Mouse (Mus musculus) midbrain, embryonic 15.5 days (tissue): ENCODE results near the gene Fau. TPM values are rescaled to one million over a fixed set of nuclear protein-coding genes. Genes with fewer than 3 reads are reported as not detected.

Experiments
- ATAC-seq: fragments of 200-750 bp; cut with Nextera tagmentation; replicated peaks from 2 replicates; pipeline ENCODE4 v1.8.0; 2017; ENCODE audit warnings: moderate TSS enrichment
- H3K27ac ChIP-seq: fragments of 300-500 bp; sonication (generic); 2 replicates; pipeline ENCODE4 v1.5.1; 2015; ENCODE audit warnings: mild to moderate bottlenecking, inconsistent platforms
- H3K27me3 ChIP-seq: fragments of 300-500 bp; sonication (generic); replicated peaks from 2 replicates; pipeline ENCODE4 v1.6.1; 2015; ENCODE audit warnings: inconsistent platforms
- H3K36me3 ChIP-seq: fragments of 300-500 bp; sonication (generic); replicated peaks from 2 replicates; pipeline ENCODE4 v1.6.1; 2015; ENCODE audit warnings: inconsistent platforms
- H3K4me1 ChIP-seq: fragments of 300-500 bp; sonication (generic); 2 replicates; pipeline ENCODE4 v1.6.1; 2015; ENCODE audit warnings: inconsistent platforms
- H3K4me2 ChIP-seq: fragments of 300-500 bp; sonication (generic); 2 replicates; pipeline ENCODE4 v1.6.1; 2015; ENCODE audit warnings: inconsistent platforms, mild to moderate bottlenecking, moderate library complexity
- H3K4me3 ChIP-seq: fragments of 300-500 bp; sonication (generic); 2 replicates; pipeline ENCODE4 v1.5.1; 2015; ENCODE audit warnings: mild to moderate bottlenecking, inconsistent platforms
- H3K9ac ChIP-seq: fragments of 300-500 bp; sonication (generic); 2 replicates; pipeline ENCODE4 v1.6.1; 2015; ENCODE audit warnings: mild to moderate bottlenecking, inconsistent platforms
- H3K9me3 ChIP-seq: fragments of 300-500 bp; sonication (generic); 2 replicates; pipeline ENCODE4 v1.6.1; 2016; ENCODE audit warnings: inconsistent platforms
- whole genome bisulfite sequencing: fragments of 180-500 bp; shearing (Covaris S2); methylation state at CpG from one replicate; pipeline ENCODE4 v1.1.7; 2015; ENCODE audit warnings: mixed read lengths; 5-methylcytosine and 5-hydroxymethylcytosine counted together
- polyA plus RNA-seq: library from polyadenylated mRNA; unstranded; fragments of >200 nt; fragmentation: Nextera tagmentation; extraction: Ambion mirVana; gene quantifications from 2 replicates; pipeline ENCODE4 v1.2.1, GENCODE M21; 2015

The Fau gene
- polyA plus RNA-seq, 1 experiment from 2014 or later, result 483 TPM

DNA sequence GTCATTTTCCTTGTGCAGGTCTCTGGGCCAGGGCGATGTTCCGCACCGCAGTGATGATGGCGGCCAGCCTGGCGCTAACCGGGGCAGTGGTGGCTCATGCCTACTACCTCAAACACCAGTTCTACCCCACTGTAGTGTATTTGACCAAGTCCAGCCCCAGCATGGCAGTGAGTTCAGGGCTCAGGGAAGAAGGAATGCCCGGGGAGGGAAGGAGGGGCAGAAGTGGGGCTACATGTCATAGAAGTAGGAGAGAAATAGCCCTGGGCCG, 9.8 kb upstream of the Fau start:
- H3K36me3 ChIP-seq, result peaks cover 46% of the 10 kb centered on the region
- H3K9ac ChIP-seq, result peak overlapping the region; percentile 79
- no peak overlapping the region for H3K27ac ChIP-seq
- 89% methylated on average over 8 of the region's 8 CpGs for WGBS
- no peaks in the 10 kb centered on the region for H3K27me3 ChIP-seq
- no peak for ATAC-seq
- H3K4me3 ChIP-seq, result peak overlapping the region; percentile 94
- H3K4me2 ChIP-seq, result peak overlapping the region; percentile 84
- no peaks in the 10 kb centered on the region for H3K9me3 ChIP-seq
- peaks cover 31% of the 10 kb centered on the region for H3K4me1 ChIP-seq

DNA sequence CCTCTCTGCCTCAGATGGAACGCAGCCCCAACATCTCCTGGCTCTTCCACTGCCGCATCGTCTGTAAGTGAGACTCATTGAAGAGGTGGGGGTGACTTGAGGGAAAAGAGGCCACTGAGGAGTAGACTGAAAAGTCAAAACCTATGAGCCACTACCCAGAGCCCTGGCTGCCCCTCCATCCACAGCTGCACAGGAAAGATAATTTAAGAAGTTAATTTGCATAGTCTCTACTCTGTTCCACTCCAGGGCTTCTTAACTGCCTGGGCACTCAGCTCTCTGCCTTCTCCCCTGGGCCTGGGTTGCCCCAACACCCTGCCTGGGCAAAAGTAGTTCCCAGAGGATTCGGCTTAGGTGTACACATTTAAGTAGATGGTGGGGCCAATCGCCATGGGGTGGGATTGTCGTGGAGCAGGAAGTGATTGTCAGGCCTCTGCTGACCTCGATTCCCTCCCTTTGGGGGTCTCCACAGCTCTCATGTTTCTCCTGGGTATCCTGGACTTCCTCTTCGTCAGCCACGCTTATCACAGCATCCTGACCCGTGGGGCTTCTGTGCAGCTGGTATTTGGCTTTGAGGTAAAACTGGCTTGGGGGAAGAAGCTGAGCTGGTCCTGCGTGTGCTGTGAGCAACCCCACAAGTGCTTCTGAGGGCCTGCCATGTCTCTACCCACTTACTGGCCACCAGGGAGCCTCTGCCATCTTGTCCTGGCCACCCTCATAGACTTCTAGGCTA, 8.8 kb upstream of the Fau start:
- WGBS, result 93% methylated on average over 11 of the region's 11 CpGs
- H3K27me3 ChIP-seq, result no peaks in the 10 kb centered on the region
- no peak overlapping the region for H3K4me2 ChIP-seq
- H3K4me1 ChIP-seq, result peaks cover 31% of the 10 kb centered on the region
- peaks cover 56% of the 10 kb centered on the region for H3K36me3 ChIP-seq
- no peak overlapping the region for H3K27ac ChIP-seq
- no peak overlapping the region for H3K9ac ChIP-seq
- H3K9me3 ChIP-seq, result no peaks in the 10 kb centered on the region
- no peak for ATAC-seq
- no peak overlapping the region for H3K4me3 ChIP-seq

DNA sequence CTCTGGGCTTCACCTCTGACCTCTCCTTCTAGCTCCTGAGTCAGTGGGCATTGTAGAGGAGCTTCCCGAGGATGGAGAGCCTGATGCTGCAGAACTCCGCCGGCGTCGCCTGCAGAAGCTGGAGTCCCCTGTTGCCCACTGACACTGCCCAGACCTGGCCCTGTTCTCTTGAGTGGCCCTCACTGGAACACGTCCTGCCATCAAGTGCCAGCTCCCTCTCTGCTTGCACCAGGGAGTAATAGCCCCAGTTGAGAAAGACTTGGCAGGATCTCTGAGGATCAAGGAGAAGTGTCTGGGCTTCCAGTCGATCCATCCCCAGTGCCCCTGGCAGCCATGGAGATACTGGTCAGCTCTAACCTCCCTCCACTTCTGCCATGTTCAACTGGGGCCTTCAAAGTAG, 5.1 kb upstream of the Fau start:
- WGBS, result 90% methylated on average over 7 of the region's 7 CpGs
- Histone ChIP-seq H3K27ac (no peak overlapping the region), H3K9ac (no peak overlapping the region), H3K9me3 (no peaks in the 10 kb centered on the region), H3K27me3 (no peaks in the 10 kb centered on the region), H3K4me2 (no peak overlapping the region), H3K4me3 (no peak overlapping the region), H3K36me3 (peaks cover 64% of the 10 kb centered on the region), H3K4me1 (peaks cover 31% of the 10 kb centered on the region)
- ATAC-seq, result no peak

DNA sequence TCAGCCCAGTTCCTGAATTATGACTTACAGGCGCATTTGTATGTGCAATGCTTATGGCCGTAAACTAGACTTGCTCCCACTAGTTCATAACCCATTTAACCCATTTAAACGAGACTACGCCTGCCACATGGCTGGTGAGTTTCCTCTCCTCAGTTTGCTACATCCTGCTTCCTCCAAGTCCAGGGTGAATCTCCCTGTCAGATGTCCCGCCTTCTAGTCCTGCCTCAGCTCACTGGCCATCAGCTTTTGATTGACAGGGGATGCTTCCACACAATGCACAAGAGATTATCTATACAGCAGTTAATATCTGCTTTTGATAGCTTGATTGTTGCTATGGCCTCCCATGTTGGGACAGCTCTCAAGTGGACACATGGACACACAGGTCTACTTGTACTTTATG, 3.3 kb upstream of the Fau start:
- H3K27me3 ChIP-seq, result no peaks in the 10 kb centered on the region
- peaks cover 22% of the 10 kb centered on the region for H3K4me1 ChIP-seq
- no peaks in the 10 kb centered on the region for H3K9me3 ChIP-seq
- peaks cover 53% of the 10 kb centered on the region for H3K36me3 ChIP-seq
- no peak overlapping the region for H3K4me3 ChIP-seq
- no peak overlapping the region for H3K4me2 ChIP-seq
- ATAC-seq, result no peak
- H3K27ac ChIP-seq, result no peak overlapping the region
- no peak overlapping the region for H3K9ac ChIP-seq
- WGBS, result 88% methylated on average over 5 of the region's 5 CpGs

DNA sequence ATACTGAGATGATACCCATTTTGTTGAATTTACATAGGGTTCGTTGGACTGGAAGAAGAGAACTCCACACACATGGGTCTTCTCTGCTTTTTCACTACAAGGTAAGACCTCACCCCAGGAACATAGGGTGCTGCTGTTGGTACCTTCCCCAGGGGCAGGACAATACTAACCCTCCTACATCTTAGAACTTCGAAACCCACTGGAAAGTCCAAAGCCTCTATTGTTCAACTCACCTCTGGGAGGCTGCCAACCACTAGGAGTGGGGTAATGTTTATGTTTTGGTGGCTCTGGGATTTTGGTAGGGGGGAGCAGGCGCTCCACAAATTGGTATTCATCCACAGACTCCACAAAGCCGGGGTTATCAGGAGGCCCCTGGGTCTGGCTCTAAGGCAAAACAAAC, 948 bp upstream of the Fau start:
- Histone ChIP-seq H3K4me2 (peak overlapping the region; percentile 82), H3K9ac (peak overlapping the region; percentile 81; the same call in 1 of the 2 replicates), H3K27me3 (no peaks in the 10 kb centered on the region), H3K4me3 (peak overlapping the region; percentile 66), H3K36me3 (peaks cover 29% of the 10 kb centered on the region), H3K27ac (no peak overlapping the region), H3K4me1 (peaks cover 28% of the 10 kb centered on the region), H3K9me3 (no peaks in the 10 kb centered on the region)
- 56% methylated on average over 4 of the region's 4 CpGs for WGBS
- no peak for ATAC-seq

DNA sequence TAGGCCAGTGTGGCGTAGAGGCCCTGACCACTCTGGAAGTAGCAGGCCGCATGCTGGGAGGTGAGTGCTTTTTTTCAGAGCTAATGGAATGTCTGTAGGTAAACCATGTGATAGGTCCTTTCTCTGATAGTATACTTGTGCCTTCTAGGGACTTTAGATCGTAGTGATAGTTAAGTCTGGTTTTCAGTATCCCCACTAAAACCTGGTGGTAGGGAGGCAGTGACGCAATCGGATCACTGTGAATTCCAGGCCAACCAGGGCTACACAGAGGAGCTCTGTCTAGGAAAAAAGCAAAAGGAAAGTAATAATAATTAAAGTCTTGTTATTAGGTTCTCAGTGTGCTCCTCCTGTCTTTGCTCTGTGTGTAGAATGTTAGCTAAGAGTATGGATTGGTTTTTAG, 869 bp downstream of the Fau start:
- ATAC-seq, result no peak
- Histone ChIP-seq H3K4me2 (peak overlapping the region; percentile 82), H3K4me1 (peaks cover 47% of the 10 kb centered on the region), H3K27ac (no peak overlapping the region; the same call in 1 of the 2 replicates), H3K27me3 (no peaks in the 10 kb centered on the region), H3K9me3 (no peaks in the 10 kb centered on the region), H3K36me3 (peaks cover 12% of the 10 kb centered on the region), H3K4me3 (peak overlapping the region; percentile 66), H3K9ac (peak overlapping the region; percentile 81)
- WGBS, result 42% methylated on average over 5 of the region's 5 CpGs

DNA sequence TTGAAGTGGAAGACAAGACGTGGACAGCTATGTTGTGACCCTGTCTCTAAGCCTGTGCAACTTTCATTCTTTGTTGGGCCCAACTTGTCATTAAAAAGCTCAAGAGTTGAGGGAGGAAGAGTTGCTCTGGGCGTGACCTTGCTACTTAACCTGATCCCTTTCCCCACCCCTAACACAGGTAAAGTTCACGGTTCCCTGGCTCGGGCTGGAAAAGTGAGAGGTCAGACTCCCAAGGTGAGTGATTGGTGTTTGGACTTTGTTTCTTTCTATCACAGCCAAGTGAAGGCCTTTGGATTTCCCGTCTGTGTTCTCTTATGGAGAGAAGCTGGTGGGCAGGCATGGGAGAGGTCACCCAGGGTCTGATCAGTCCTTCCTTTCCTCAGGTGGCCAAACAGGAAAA, 1.3 kb downstream of the Fau start:
- peaks cover 8% of the 10 kb centered on the region for H3K36me3 ChIP-seq
- H3K4me1 ChIP-seq, result peaks cover 49% of the 10 kb centered on the region
- WGBS, result 89% methylated on average over 5 of the region's 5 CpGs
- no peak for ATAC-seq
- no peak overlapping the region for H3K27ac ChIP-seq
- H3K27me3 ChIP-seq, result no peaks in the 10 kb centered on the region
- peak overlapping the region; percentile 66 for H3K4me3 ChIP-seq
- H3K9me3 ChIP-seq, result no peaks in the 10 kb centered on the region
- peak overlapping the region; percentile 81; the same call in 1 of the 2 replicates for H3K9ac ChIP-seq
- peak overlapping the region; percentile 82 for H3K4me2 ChIP-seq

DNA sequence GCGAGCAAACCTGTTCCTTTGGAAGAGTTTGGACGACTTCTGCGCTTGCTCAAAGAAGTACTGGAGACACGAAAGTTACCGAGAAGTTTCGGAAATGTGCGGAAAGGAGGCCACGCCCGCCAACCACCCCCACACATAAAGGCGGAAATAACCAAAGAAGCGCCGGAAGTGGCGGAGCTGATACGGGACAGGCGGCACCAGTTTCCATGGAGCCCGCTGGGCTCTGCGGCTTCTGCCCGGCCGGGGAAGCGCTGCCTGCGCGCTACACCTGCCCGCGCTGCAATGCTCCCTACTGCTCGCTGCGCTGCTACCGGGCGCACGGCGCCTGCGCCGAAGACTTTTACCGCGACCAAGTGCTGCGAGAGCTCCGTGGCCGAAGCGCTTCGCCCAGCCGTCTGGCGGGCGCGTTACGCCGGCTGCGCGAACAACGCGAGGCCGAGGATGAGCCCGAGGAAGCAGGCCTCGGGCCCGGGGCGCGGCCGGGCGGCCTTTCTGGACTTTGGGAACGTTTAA, 3.4 kb downstream of the Fau start, which contains the start of gene Znhit2:
Znhit2 (plus strand) TSS at position 172 of the 513 bp plus-strand sequence.
- under 1% methylated on average over 51 of the region's 58 CpGs for WGBS
- Histone ChIP-seq H3K4me1 (peaks cover 54% of the 10 kb centered on the region), H3K4me3 (peak within 1 kb of the TSS; percentile 70)

DNA sequence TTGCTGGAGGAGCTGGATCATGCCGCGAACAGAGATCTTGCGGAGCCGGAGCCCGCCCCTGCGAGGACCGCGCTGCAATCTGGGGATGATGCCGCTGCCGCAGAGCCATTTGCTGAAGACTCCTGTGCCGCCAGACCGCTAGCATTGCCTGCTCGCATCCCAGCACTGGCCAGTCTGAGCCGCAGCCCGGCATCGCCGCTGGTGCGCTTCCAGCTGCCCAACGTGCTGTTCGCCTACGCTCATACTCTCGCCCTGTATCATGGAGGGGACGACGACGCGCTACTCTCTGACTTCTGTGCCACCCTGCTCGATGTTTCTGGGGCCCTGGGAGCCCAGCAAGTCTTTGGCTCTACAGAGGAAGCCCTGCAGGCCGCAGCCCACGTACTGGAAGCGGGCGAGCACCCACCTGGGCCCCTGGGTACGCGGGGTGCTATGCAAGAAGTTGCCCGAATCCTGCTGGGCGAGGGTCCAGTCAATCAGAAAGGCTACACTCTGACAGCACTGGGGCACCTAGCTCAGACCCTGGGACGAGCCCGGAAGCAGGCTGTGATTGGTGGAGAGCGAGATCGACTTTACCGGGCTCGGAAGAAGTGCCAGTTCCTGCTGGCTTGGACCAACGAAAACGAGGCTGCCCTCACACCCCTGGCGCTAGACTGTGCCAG, 4.1 kb downstream of the Fau start:
- Histone ChIP-seq H3K27me3 (no peaks in the 10 kb centered on the region), H3K4me2 (peak overlapping the region; percentile 97), H3K9me3 (no peaks in the 10 kb centered on the region), H3K9ac (peak overlapping the region; percentile 88), H3K4me3 (peak overlapping the region; percentile 70), H3K27ac (peak overlapping the region; percentile 88), H3K4me1 (peaks cover 54% of the 10 kb centered on the region), H3K36me3 (no peaks in the 10 kb centered on the region)
- ATAC-seq, result no peak
- WGBS, result 2% methylated on average over 44 of the region's 44 CpGs

More for the DNA sequence above, 3.4 kb downstream of the Fau start, which contains the start of gene Znhit2:
- peak; percentile 75 for ATAC-seq
- no peaks in the 10 kb centered on the region for H3K36me3 ChIP-seq
- H3K27me3 ChIP-seq, result no peaks in the 10 kb centered on the region
- peak within 1 kb of the TSS; percentile 97 for H3K4me2 ChIP-seq
- H3K27ac ChIP-seq, result peak within 1 kb of the TSS; percentile 88
- peak within 1 kb of the TSS; percentile 88 for H3K9ac ChIP-seq
- H3K9me3 ChIP-seq, result no peaks in the 10 kb centered on the region

DNA sequence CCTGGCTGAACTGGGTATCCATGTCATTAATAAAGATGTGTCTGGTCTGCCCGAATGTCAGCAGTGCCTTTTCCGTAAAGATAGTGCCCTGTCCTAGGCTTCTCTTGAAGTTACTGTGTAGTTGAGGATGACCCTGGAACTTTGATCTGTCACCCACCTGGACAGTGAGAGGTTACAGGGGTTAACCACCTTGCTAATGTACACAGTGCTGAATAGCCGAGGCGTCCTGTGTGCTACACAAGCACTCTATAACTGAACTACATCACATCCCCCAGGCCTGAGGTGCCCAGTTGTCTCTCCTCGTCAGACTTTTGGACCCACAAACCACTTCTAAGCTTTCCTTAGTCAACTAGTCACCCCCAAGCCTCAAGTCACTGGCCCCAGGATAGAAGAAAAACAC, 4.8 kb downstream of the Fau start:
- Histone ChIP-seq H3K4me2 (peak overlapping the region; percentile 97), H3K9ac (peak overlapping the region; percentile 88), H3K27ac (0 out of 2 replicates have a peak overlapping the region, but pooled peaks have one; percentile 88), H3K4me3 (peak overlapping the region; percentile 70), H3K27me3 (no peaks in the 10 kb centered on the region), H3K4me1 (peaks cover 54% of the 10 kb centered on the region), H3K9me3 (no peaks in the 10 kb centered on the region), H3K36me3 (no peaks in the 10 kb centered on the region)
- ATAC-seq, result no peak
- 81% methylated on average over 5 of the region's 5 CpGs for WGBS

DNA sequence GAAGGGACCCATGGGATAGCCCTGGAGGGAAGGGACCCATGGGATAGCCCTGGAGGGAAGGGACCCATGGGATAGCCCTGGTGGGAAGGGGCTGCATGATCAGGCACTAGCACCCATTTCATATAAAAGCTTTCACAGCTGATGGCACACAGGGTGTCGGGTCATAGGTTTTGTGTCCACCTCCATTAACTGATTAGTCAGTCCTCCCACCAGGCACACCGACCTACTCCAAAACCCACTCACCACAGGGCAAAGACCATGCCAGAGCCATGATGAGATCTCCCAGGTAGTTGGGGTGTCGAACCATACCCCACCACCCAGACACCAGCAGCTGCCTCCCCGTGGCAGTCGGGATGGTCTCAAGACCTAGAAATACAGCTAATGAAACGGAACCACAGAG, 5.4 kb downstream of the Fau start:
- no peak for ATAC-seq
- H3K4me2 ChIP-seq, result no peak overlapping the region
- H3K9me3 ChIP-seq, result no peaks in the 10 kb centered on the region
- no peaks in the 10 kb centered on the region for H3K36me3 ChIP-seq
- H3K27ac ChIP-seq, result no peak overlapping the region
- H3K27me3 ChIP-seq, result no peaks in the 10 kb centered on the region
- H3K4me1 ChIP-seq, result peaks cover 58% of the 10 kb centered on the region
- no peak overlapping the region for H3K4me3 ChIP-seq
- H3K9ac ChIP-seq, result no peak overlapping the region
- WGBS, result 91% methylated on average over 6 of the region's 6 CpGs

DNA sequence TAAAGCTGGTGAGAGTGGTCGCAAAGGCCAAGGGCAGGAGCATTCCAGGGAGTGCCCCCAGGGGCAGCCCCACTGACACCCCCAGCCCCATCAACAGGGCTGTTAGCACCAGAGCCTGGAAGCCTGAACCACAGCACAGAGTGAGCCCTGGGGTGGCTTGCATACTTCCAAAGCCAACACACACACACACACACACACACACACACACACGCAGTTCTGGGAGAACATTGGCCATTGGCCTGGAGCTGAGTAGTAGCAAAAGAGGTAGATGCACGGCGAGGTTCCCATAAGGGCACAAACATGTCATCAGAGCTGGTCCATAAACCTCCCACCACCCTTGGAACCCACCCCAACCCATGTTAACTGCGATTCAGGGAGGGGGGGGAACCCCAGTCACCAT, 8.9 kb downstream of the Fau start:
- peak; percentile 16 for ATAC-seq
- Histone ChIP-seq H3K9ac (peak overlapping the region; percentile 87), H3K36me3 (peaks cover 18% of the 10 kb centered on the region), H3K27ac (peak overlapping the region; percentile 93), H3K4me1 (peaks cover 46% of the 10 kb centered on the region), H3K27me3 (no peaks in the 10 kb centered on the region), H3K4me2 (peak overlapping the region; percentile 95), H3K4me3 (peak overlapping the region; percentile 66), H3K9me3 (no peaks in the 10 kb centered on the region)
- WGBS, result 42% methylated on average over 5 of the region's 5 CpGs
